ENCODE assay signal across 8 mouse cellular contexts in the genomic region with DNA sequence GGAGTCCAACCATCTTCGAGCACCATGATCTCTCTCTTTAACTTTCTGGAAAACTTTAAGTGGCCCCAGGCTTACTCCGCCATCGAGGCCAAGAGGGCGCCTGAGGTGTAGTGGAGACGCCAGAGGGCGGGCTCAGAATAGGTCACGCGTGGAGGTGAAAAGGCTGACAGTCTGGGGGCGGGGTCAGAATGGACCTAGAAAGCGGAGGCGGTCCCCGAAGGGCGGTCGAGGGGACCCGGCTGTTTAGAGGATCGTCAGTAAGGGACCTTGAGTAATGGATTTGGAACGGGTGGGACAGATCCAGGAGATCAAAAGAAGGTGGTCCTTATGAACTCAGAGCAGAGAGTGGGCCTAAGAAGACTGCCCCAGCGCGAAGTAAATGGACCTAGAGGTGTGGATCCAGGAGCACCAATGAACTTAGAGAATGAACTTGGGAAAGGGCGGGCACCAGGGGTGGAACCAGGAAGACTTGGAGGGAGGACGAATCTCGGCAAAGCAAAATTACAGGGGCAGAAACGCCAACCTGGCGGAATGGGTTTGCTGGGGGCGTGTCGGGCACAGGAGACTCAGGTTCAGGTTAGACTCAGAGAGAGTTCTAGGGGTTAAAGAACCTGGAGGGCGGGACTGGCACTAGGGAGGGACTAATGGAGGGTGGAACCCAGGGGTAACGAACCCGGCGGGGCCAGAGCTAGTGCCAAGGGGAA. TPM values are rescaled to one million over a fixed set of nuclear protein-coding genes. Genes with fewer than 3 reads are reported as not detected.
A peak's percentile ranks its signal among the peaks of the same experiment; 100 is the strongest.
DNase-seq lines count a peak whose midpoint lies in the region; ATAC-seq lines count a peak whose summit lies in the region.

No protein-coding gene starts in this region.

- H3K27me3 ChIP-seq in embryonic facial prominence, embryonic 11.5 days (ENCODE audit: control insufficient read depth, insufficient read depth, low read length), result peaks cover 39% of the 10 kb centered on the region
- H3K27me3 ChIP-seq in midbrain, embryonic 12.5 days, result peaks cover 82% of the 10 kb centered on the region

- DNase-seq in Muller cell, postnatal 12 days (ENCODE audit: inconsistent ontology term), result peak; percentile 72
- DNase-seq in embryonic facial prominence, embryonic 11.5 days (ENCODE audit: low spot score), result peak; percentile 16
- peak; percentile 34 to 41 for DNase-seq in heart, postnatal 10 days
- peak; percentile 89 to 95 for DNase-seq in kidney, postnatal 36 days
- DNase-seq in yolk sac, embryonic 10.5 days (ENCODE audit: low spot score), result peak; percentile 50
- DNase-seq in layer of hippocampus, postnatal 10 days (ENCODE audit: low spot score in 2 of 2), result no peak
- DNase-seq in spleen, adult 18-20 months, result no peak

- H3K9me3 ChIP-seq in embryonic facial prominence, embryonic 11.5 days (replicated peaks; ENCODE audit: control insufficient read depth, low read length), result no peaks in the 10 kb centered on the region
- H3K9me3 ChIP-seq in midbrain, embryonic 12.5 days, result peaks cover 3% of the 10 kb centered on the region; the same call in 1 of the 2 replicates

- no peak overlapping the region for H3K9ac ChIP-seq in embryonic facial prominence, embryonic 11.5 days (replicated peaks; ENCODE audit: low read length)
- no peak overlapping the region for H3K9ac ChIP-seq in midbrain, embryonic 12.5 days (replicated peaks)

- H3K36me3 ChIP-seq in embryonic facial prominence, embryonic 11.5 days (replicated peaks; ENCODE audit: control insufficient read depth, insufficient read depth, low read depth, low read length), result no peaks in the 10 kb centered on the region
- no peaks in the 10 kb centered on the region for H3K36me3 ChIP-seq in midbrain, embryonic 12.5 days

- H3K4me1 ChIP-seq in embryonic facial prominence, embryonic 11.5 days (ENCODE audit: control insufficient read depth, insufficient read depth, low read length), result peaks cover 4% of the 10 kb centered on the region
- peaks cover 16% of the 10 kb centered on the region for H3K4me1 ChIP-seq in midbrain, embryonic 12.5 days

- H3K27ac ChIP-seq in embryonic facial prominence, embryonic 11.5 days (replicated peaks; ENCODE audit: low read depth, low read length), result no peak overlapping the region
- H3K27ac ChIP-seq in midbrain, embryonic 12.5 days (replicated peaks), result no peak overlapping the region

- 4% methylated on average over 30 of the region's 30 CpGs for WGBS in embryonic facial prominence, embryonic 11.5 days
- WGBS in midbrain, embryonic 12.5 days, result 6% methylated on average over 30 of the region's 30 CpGs

- no peak for ATAC-seq in embryonic facial prominence, embryonic 11.5 days (replicated peaks; ENCODE audit: insufficient number of reproducible peaks, low FRiP score, low TSS enrichment, low read depth)
- no peak for ATAC-seq in midbrain, embryonic 12.5 days (ENCODE audit: low FRiP score, low read depth)

- H3K4me3 ChIP-seq in embryonic facial prominence, embryonic 11.5 days (ENCODE audit: low read depth, low read length), result peak overlapping the region; percentile 50
- H3K4me3 ChIP-seq in midbrain, embryonic 12.5 days, result peak overlapping the region; percentile 54

- intact Hi-C loops in heart, postnatal 10 days (cut with DNase I), result no loop called here

- H3K4me2 ChIP-seq in embryonic facial prominence, embryonic 11.5 days (ENCODE audit: low read depth, low read length), result peak overlapping the region; percentile 99
- H3K4me2 ChIP-seq in midbrain, embryonic 12.5 days (replicated peaks), result peak overlapping the region; percentile 94

RNA-seq across cellular contexts. Expression of gene Map3k21, which starts 0.4 kb away (rescaled TPM):
- 0.08 and 0.10 TPM in 2 replicates for polyA plus RNA-seq in embryonic facial prominence, embryonic 11.5 days (2014; fragmentation: Nextera tagmentation; extraction: Ambion mirVana)
- under 1 TPM; 0.26 to 0.27 TPM for total RNA-seq in heart, postnatal 10 days (2021)
- 0.13 and 0.17 TPM in 2 replicates for polyA plus RNA-seq in midbrain, embryonic 12.5 days (2016; fragmentation: Nextera tagmentation; extraction: Ambion mirVana)
- total RNA-seq in layer of hippocampus, postnatal 10 days (2021), result 1 to 10 TPM; 2.0 to 2.8 TPM

RNA-seq across cellular contexts. Expression of gene Pcnx2, which starts 11.7 kb away (rescaled TPM):
- 0.07 and 0.25 TPM in 2 replicates for polyA plus RNA-seq in embryonic facial prominence, embryonic 11.5 days (2014; fragmentation: Nextera tagmentation; extraction: Ambion mirVana)
- under 1 TPM; 0.45 TPM for total RNA-seq in heart, postnatal 10 days (2021)
- polyA plus RNA-seq in midbrain, embryonic 12.5 days (2016; fragmentation: Nextera tagmentation; extraction: Ambion mirVana), result 0.76 and 1.4 TPM in 2 replicates
- total RNA-seq in layer of hippocampus, postnatal 10 days (2021), result 10 to 100 TPM; 40.1 to 43.0 TPM

Comparison
In these comparisons a context has a peak if more than half of its experiments do, and no peak if none do; other contexts are left out.
1. DNase-seq: peak in Muller cell, postnatal 12 days (single experiment), embryonic facial prominence, embryonic 11.5 days (single experiment), heart, postnatal 10 days (2 of 2), kidney, postnatal 36 days (2 of 2) and yolk sac, embryonic 10.5 days (single experiment); none in layer of hippocampus, postnatal 10 days (0 of 2) and spleen, adult 18-20 months (0 of 2).
2. RNA of gene Pcnx2, which starts 11.7 kb away (total RNA-seq): 40.1 to 43.0 TPM in layer of hippocampus, postnatal 10 days; 0.45 TPM in heart, postnatal 10 days; every median in the first group is over 10 times any median in the second.